Mouse (Mus musculus): Measurements from ENCODE around the gene Mocs2. TPM values are rescaled to one million over a fixed set of nuclear protein-coding genes. Genes with fewer than 3 reads are reported as not detected.

The Mocs2 gene
- polyA plus RNA-seq, 1 experiment from 2014 or later = 108 TPM

GRCm38 (mm10) chr13:114855573-114856268 is 37.7 kb downstream of the Mocs2 start:
- no peaks in the 10 kb centered on the region for H3K36me3 ChIP-seq (replicated peaks)
- ATAC-seq (replicated peaks) = peak; percentile 45; the same call in 1 of the 2 replicates
- H3K9me3 ChIP-seq = no peaks in the 10 kb centered on the region
- no peak overlapping the region for H3K4me3 ChIP-seq
- peaks cover 10% of the 10 kb centered on the region for H3K4me1 ChIP-seq
- no peaks in the 10 kb centered on the region for H3K27me3 ChIP-seq (replicated peaks)
- no peak overlapping the region for H3K9ac ChIP-seq
- no peak overlapping the region for H3K27ac ChIP-seq
- WGBS = 20% methylated on average over 15 of the region's 15 CpGs
- H3K4me2 ChIP-seq = peak overlapping the region; percentile 39

GRCm38 (mm10) chr13:114856269-114856627 is 38.2 kb downstream of the Mocs2 start:
- Histone ChIP-seq H3K27me3 (replicated peaks) (no peaks in the 10 kb centered on the region), H3K27ac (no peak overlapping the region), H3K9ac (no peak overlapping the region), H3K36me3 (replicated peaks) (no peaks in the 10 kb centered on the region), H3K4me1 (peaks cover 10% of the 10 kb centered on the region), H3K4me3 (no peak overlapping the region), H3K4me2 (peak overlapping the region; percentile 39; the same call in 1 of the 2 replicates), H3K9me3 (no peaks in the 10 kb centered on the region)
- no peak for ATAC-seq (replicated peaks)
- 30% methylated on average over 7 of the region's 7 CpGs for WGBS

- peaks cover 10% of the 10 kb centered on the region for H3K4me1 ChIP-seq
Observed at GRCm38 (mm10) chr13:114857525-114857924, 39.5 kb downstream of the Mocs2 start.

GRCm38 (mm10) chr13:114874738-114875137 is 56.7 kb downstream of the Mocs2 start:
- Histone ChIP-seq H3K9ac (no peak overlapping the region), H3K27me3 (replicated peaks) (no peaks in the 10 kb centered on the region), H3K36me3 (replicated peaks) (no peaks in the 10 kb centered on the region), H3K9me3 (no peaks in the 10 kb centered on the region), H3K4me1 (no peaks in the 10 kb centered on the region), H3K4me3 (no peak overlapping the region), H3K27ac (no peak overlapping the region), H3K4me2 (no peak overlapping the region)
- ATAC-seq (replicated peaks) = no peak
- WGBS = 90% methylated on average over 6 of the region's 6 CpGs

More at GRCm38 (mm10) chr13:114857525-114857924, 39.5 kb downstream of the Mocs2 start:
- no peaks in the 10 kb centered on the region for H3K27me3 ChIP-seq (replicated peaks)
- 93% methylated on average over 4 of the region's 4 CpGs for WGBS
- no peak for ATAC-seq (replicated peaks)
- no peak overlapping the region for H3K4me3 ChIP-seq
- H3K9me3 ChIP-seq = no peaks in the 10 kb centered on the region
- H3K4me2 ChIP-seq = no peak overlapping the region
- no peak overlapping the region for H3K9ac ChIP-seq
- H3K27ac ChIP-seq = no peak overlapping the region
- no peaks in the 10 kb centered on the region for H3K36me3 ChIP-seq (replicated peaks)

- WGBS = 85% methylated on average over 2 of the region's 2 CpGs
- H3K4me2 ChIP-seq = no peak overlapping the region
Observed at GRCm38 (mm10) chr13:114876005-114876520, 58.0 kb downstream of the Mocs2 start.

GRCm38 (mm10) chr13:114878667-114879066 is 60.6 kb downstream of the Mocs2 start:
- H3K36me3 ChIP-seq (replicated peaks) = no peaks in the 10 kb centered on the region
- H3K9ac ChIP-seq = no peak overlapping the region
- WGBS = 84% methylated on average over 11 of the region's 11 CpGs
- H3K4me3 ChIP-seq = no peak overlapping the region
- no peak for ATAC-seq (replicated peaks)
- no peak overlapping the region for H3K4me2 ChIP-seq
- H3K27me3 ChIP-seq (replicated peaks) = no peaks in the 10 kb centered on the region
- H3K27ac ChIP-seq = no peak overlapping the region
- H3K9me3 ChIP-seq = no peaks in the 10 kb centered on the region
- H3K4me1 ChIP-seq = no peaks in the 10 kb centered on the region

More at GRCm38 (mm10) chr13:114876005-114876520, 58.0 kb downstream of the Mocs2 start:
- Histone ChIP-seq H3K27me3 (replicated peaks) (no peaks in the 10 kb centered on the region), H3K36me3 (replicated peaks) (no peaks in the 10 kb centered on the region), H3K4me1 (no peaks in the 10 kb centered on the region), H3K27ac (no peak overlapping the region), H3K4me3 (no peak overlapping the region), H3K9me3 (no peaks in the 10 kb centered on the region), H3K9ac (no peak overlapping the region)
- no peak for ATAC-seq (replicated peaks)

Other genes with a start within 250 kb of the Mocs2 start
- gene Itga2, start 113.9 kb downstream of the Mocs2 start, polyA plus RNA-seq (2015; fragmentation: Nextera tagmentation; extraction: Ambion mirVana) = 1.5 and 1.7 TPM in 2 replicates

Data from midbrain, embryonic 15.5 days (tissue).